Mouse (Mus musculus): ENCODE results near the gene Rufy3.

DNA sequence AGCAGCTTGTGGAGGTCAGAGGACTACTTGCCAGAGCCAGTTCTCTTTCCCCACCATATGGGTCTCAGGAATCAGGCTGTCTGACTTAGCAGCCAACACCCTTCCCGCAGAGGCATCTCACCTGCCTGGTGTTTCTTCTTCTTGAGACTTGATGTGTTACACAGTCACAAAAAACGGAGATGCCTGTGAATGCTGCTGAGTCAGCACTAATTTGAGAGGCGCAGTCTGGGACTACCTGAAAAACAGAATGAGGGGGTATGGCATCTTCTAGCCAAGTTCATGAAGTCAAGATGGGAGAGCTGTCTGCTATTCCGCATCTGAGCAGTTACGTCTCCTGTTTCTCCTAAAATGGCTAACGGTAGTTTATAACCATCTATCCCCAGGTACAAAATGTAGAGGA lies 115.7 kb downstream of the Rufy3 start:
- TF ChIP-seq CTCF (IDR thresholded peaks at IDR 0.05; ENCODE audit: insufficient read depth, low read length) (no peak), POLR2A (IDR thresholded peaks at IDR 0.05; ENCODE audit: borderline replicate concordance, extremely low read depth, low read depth, low read length) (no peak)

Measured in lung, adult 2 months (tissue).